Mouse (Mus musculus) spleen, adult 2 months (tissue): ENCODE measurements around the gene Preb.

Source experiments
- CTCF ChIP-seq: fragments of 200-500 bp; IDR thresholded peaks from 2 replicates; pipeline ENCODE4 v1.5.1; 2011; ENCODE audit warnings: mild to moderate bottlenecking, inconsistent platforms; ENCODE audit not compliant: insufficient read depth, insufficient read length, insufficient replicate concordance; ENCODE audit errors: extremely low read depth
- POLR2A ChIP-seq: fragments of 200-500 bp; IDR thresholded peaks from 2 replicates; pipeline ENCODE4 v1.6.1; 2011; ENCODE audit warnings: low read depth, low read length, inconsistent platforms

DNA sequence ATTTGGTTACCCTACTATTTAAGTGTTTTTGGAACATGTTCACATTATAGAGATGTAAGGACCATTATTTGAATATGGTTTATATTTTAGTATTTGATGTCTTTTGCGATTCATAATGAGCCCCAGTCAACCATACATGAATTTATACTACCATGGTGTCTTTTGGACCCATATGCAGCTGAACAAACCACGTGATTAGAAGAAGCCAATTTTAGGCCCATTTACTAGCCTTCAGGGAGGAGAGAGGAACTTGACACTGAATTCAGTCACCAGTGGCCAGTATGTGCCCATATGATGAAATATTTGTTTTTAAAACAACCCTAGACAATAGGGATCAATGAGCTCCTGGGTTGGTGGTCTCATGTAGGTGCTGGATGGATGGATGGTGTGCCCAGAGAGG, 653 bp upstream of the Preb start:
- TF ChIP-seq POLR2A (no peak), CTCF (no peak)
